Mouse (Mus musculus) cerebellum, postnatal 4 days (tissue): Measurements from ENCODE around the gene Brip1.

ENCODE experiments used
- DNase-seq, 2 experiments: peaks; one replicate each; pipeline ENCODE4 v3.0.0; 2022; ENCODE audit warnings: low spot score in 2 of 2, mixed read lengths in 1 of 2

Gene Brip1

GRCm38 (mm10) chr11:86115955-86116354 lies 85.0 kb downstream of the Brip1 start:
- DNase-seq = no peak

GRCm38 (mm10) chr11:86107276-86107675 lies 93.7 kb downstream of the Brip1 start:
- no peak for DNase-seq

- no peak for DNase-seq
Observed at GRCm38 (mm10) chr11:86106596-86106995, 94.4 kb downstream of the Brip1 start.

- DNase-seq = no peak
Observed at GRCm38 (mm10) chr11:86101191-86101590, 99.8 kb downstream of the Brip1 start.

- DNase-seq = no peak
Observed at GRCm38 (mm10) chr11:86099341-86099740, 101.7 kb downstream of the Brip1 start.

GRCm38 (mm10) chr11:86088815-86089214 lies 112.2 kb downstream of the Brip1 start:
- DNase-seq = no peak

- no peak for DNase-seq
Observed at GRCm38 (mm10) chr11:86084522-86084921, 116.5 kb downstream of the Brip1 start.

- DNase-seq = no peak
Observed at GRCm38 (mm10) chr11:86078025-86078424, 123.0 kb downstream of the Brip1 start.

GRCm38 (mm10) chr11:86076966-86077365 lies 124.0 kb downstream of the Brip1 start:
- DNase-seq = no peak

GRCm38 (mm10) chr11:86076403-86076802 lies 124.6 kb downstream of the Brip1 start:
- DNase-seq = no peak

- DNase-seq = no peak
Observed at GRCm38 (mm10) chr11:86075371-86075770, 125.6 kb downstream of the Brip1 start.

- no peak for DNase-seq
Observed at GRCm38 (mm10) chr11:86068651-86069050, 132.3 kb downstream of the Brip1 start.

- no peak for DNase-seq
Observed at GRCm38 (mm10) chr11:86067154-86067553, 133.8 kb downstream of the Brip1 start.

- no peak for DNase-seq
Observed at GRCm38 (mm10) chr11:86064881-86065280, 136.1 kb downstream of the Brip1 start.

GRCm38 (mm10) chr11:86061243-86061642 lies 139.8 kb downstream of the Brip1 start:
- no peak for DNase-seq

- no peak for DNase-seq
Observed at GRCm38 (mm10) chr11:86059123-86059522, 141.9 kb downstream of the Brip1 start.

- no peak for DNase-seq
Observed at GRCm38 (mm10) chr11:86055806-86056205, 145.2 kb downstream of the Brip1 start.

- no peak for DNase-seq
Observed at GRCm38 (mm10) chr11:86051383-86051782, 149.6 kb downstream of the Brip1 start.

GRCm38 (mm10) chr11:86050430-86051280 lies 150.3 kb downstream of the Brip1 start:
- DNase-seq = no peak

GRCm38 (mm10) chr11:86039994-86040393 lies 161.0 kb downstream of the Brip1 start:
- no peak for DNase-seq

GRCm38 (mm10) chr11:86039355-86039754 lies 161.6 kb downstream of the Brip1 start:
- DNase-seq = no peak

- no peak for DNase-seq
Observed at GRCm38 (mm10) chr11:86038701-86039100, 162.3 kb downstream of the Brip1 start.

- DNase-seq = no peak
Observed at GRCm38 (mm10) chr11:86032910-86033309, 168.1 kb downstream of the Brip1 start.

- DNase-seq = no peak
Observed at GRCm38 (mm10) chr11:86028034-86028433, 173.0 kb downstream of the Brip1 start.
